Mouse (Mus musculus) layer of hippocampus, adult 8-10 months (tissue): ENCODE results near the gene Olfr514. TPM values are rescaled to one million over a fixed set of nuclear protein-coding genes. Genes with fewer than 3 reads are reported as not detected.
A peak's percentile ranks its signal among the peaks of the same experiment; 100 is the strongest.

Source experiments
- DNase-seq, 2 experiments: peaks; one replicate each; pipeline ENCODE4 v3.0.0; 2022; ENCODE audit warnings: low spot score in 2 of 2
- total RNA-seq, 4 experiments: library from RNA; stranded (reverse); gene quantifications; 2 replicates each; pipeline ENCODE4 v1.2.4; 2022

Gene Olfr514
- total RNA-seq: not detected

DNA sequence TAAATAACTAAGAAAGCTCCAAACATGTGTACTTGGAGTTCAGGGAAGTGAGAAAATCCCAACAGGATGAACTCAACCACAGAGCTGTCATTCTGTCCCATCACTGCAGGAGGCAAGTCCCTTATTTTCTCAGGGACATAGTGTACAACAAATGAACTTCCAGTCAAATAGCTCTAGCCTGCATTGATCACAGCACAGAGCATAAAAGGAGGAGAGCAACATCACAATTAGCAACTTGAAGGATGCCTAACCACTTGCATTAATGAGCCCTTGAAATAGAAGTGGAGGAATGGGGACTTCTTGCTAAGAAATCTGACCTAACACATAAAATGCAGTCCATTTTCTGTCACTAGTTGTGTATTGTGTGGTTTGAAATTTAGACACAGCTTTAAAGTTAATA lies at the start of gene Olfr514:
TSS of gene Olfr514 (minus strand) at position 101 of the 400 bp plus-strand sequence.
- no peak for DNase-seq

DNA sequence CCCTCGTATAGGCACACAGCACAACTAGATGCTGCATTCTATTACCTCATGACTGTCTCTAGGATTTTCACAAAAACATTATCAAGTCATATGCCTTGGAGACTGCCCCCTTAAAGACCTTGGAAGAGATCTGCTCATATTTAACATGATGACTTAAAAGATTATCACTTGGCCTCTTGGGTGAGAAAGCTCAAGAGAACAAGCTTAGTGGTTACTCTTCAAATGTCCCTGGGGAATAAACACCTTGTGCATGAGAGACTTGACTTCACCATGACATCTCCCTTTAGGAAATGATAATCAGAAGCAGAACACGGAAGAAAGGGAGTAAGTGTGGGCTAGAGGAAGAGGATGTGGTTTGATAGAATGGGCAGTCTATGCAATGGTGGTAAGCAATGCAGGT lies 46.5 kb upstream of the Olfr514 start, which contains the start of gene Olfr517:
TSS of gene Olfr517 (minus strand) at position 101 of the 400 bp plus-strand sequence.
- no peak for DNase-seq

DNA sequence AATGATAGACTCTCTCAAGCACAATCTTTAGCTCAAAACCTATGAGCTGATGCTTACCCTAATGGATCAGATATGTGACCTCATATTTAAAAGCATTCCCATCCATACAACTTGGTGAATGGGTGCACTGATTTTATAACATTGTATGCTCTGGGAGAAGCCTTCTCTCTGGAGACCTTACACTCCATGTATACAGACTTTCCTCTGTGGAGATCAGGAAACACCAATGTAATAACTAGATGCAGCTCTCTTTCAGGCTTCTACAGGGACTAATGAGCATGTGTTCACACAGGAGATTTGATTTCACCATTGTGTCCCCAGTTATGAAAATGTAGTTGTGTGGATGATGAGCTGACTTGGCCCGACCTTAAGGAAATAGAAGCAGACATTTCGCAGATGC lies 24.6 kb upstream of the Olfr514 start, which contains the start of gene Olfr516:
TSS of gene Olfr516 (minus strand) at position 101 of the 400 bp plus-strand sequence.
- DNase-seq: no peak

DNA sequence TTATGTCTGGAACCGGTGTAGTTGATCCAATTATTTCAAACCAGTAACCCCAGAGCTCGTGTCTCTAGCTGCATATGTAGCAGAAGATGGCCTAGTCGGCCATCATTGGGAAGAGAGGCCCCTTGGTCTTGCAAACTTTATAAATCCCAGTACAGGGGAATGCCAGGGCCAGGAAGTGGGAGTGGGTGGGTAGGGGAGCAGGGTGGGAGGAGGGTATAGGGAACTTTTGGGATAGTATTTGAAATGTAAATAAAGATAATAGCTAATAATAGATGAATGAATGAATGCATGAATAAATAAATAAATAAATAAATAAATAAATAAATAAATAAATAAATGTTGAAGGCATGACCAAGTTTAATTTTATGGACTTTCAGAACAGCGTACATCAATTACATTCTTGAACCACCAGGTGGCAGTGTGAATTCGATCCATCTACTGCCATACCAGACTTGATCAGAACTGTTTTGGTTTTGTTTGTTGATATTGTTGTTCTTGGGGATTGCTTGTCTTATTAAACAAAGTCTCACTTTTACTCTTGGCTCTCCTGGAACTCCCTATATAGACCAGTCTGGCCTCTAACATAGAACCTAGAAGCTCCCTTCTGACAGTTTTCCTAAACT lies 11.1 kb downstream of the Olfr514 start:
- DNase-seq: peak; percentile 2 to 6

DNA sequence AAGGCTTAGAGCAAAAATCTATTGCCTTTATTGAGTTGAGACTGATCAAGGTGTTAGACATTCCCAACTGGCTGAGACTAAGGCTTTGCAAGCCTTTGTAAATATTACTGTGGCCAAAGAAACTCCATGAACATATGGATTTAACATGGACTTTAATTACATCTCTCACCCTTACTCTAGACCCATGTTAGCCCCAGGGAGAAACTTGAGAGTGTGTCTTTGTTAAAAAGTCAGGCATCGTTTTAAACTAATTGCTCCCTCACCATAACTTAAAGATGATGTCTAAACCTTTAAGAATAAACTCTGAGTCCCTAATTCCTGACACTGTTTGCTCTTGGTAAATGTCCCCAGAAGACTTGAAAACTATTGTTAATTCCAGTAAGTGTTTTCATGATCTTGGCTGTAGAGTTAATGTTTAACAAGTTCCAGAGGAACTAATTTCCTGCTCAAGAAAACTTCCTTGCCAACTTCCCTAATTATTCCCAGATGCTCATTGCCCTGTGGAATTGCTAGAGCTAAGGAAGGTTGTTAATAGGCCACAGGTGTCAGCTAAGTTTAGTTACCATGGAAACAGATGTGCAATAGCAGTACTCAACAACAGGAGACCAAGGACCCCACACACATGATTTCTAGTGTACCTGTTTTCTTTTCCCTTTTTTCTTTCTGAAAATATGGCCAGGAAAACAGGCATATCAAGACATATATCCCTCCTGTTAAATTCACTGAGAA lies 28.4 kb downstream of the Olfr514 start:
- no peak for DNase-seq

Other genes with a start within 250 kb of the Olfr514 start
- gene Olfr506, start 215.2 kb downstream of the Olfr514 start, total RNA-seq: not detected
- not detected for gene Olfr507, start 204.2 kb downstream of the Olfr514 start, total RNA-seq
- gene Olfr508, start 196.0 kb downstream of the Olfr514 start, total RNA-seq: not detected
- gene Olfr509, start 174.1 kb downstream of the Olfr514 start, total RNA-seq: not detected
- not detected for gene Olfr510, start 159.6 kb downstream of the Olfr514 start, total RNA-seq
- gene Olfr512, start 112.7 kb downstream of the Olfr514 start, total RNA-seq: not detected
- gene Olfr513, start 75.0 kb downstream of the Olfr514 start, total RNA-seq: not detected
- gene Olfr516, start 24.5 kb upstream of the Olfr514 start, total RNA-seq: not detected
- gene Olfr517, start 46.4 kb upstream of the Olfr514 start, total RNA-seq: not detected
- gene Olfr518, start 59.0 kb upstream of the Olfr514 start, total RNA-seq: not detected
- gene Olfr519, start 68.4 kb upstream of the Olfr514 start, total RNA-seq: not detected
- gene Nlrp10, start 104.2 kb upstream of the Olfr514 start, total RNA-seq: under 1 TPM; 0.26 to 0.56 (median 0.42) TPM
- 100 to 1,000 TPM in 2 of 4 experiments, 10 to 100 TPM in 2; 92.4 to 104 (median 100) TPM for gene Eif3f, start 108.4 kb upstream of the Olfr514 start, total RNA-seq
- 100 to 1,000 TPM; 146 to 206 (median 173) TPM for gene Tub, start 124.3 kb upstream of the Olfr514 start, total RNA-seq